Mouse (Mus musculus): Measurements from ENCODE around the gene Akap1. TPM values are rescaled to one million over a fixed set of nuclear protein-coding genes. Genes with fewer than 3 reads are reported as not detected.
"Not testable (repeated sequence)": the region's sequence is repeated elsewhere in the genome, so short reads cannot be mapped to it uniquely, and the experiment has no call there.

The Akap1 gene
- total RNA-seq (2021), result 10 to 100 TPM; 62.5 to 93.2 TPM
- long read RNA-seq, experiment 1, transcript Akap1-201 (11 exons, 3,758 nt), result major isoform, 123 of 164 reads
- long read RNA-seq, experiment 1, partial matches to known transcripts, result 18 of 164 reads
- long read RNA-seq, experiment 1, other reads (novel, unspliced or antisense), result 20 of 164 reads
- long read RNA-seq, experiment 2, transcript Akap1-201 (11 exons, 3,758 nt), result major isoform, 146 of 174 reads
- long read RNA-seq, experiment 2, partial matches to known transcripts, result 13 of 174 reads
- long read RNA-seq, experiment 2, other reads (novel, unspliced or antisense), result 14 of 174 reads

DNA sequence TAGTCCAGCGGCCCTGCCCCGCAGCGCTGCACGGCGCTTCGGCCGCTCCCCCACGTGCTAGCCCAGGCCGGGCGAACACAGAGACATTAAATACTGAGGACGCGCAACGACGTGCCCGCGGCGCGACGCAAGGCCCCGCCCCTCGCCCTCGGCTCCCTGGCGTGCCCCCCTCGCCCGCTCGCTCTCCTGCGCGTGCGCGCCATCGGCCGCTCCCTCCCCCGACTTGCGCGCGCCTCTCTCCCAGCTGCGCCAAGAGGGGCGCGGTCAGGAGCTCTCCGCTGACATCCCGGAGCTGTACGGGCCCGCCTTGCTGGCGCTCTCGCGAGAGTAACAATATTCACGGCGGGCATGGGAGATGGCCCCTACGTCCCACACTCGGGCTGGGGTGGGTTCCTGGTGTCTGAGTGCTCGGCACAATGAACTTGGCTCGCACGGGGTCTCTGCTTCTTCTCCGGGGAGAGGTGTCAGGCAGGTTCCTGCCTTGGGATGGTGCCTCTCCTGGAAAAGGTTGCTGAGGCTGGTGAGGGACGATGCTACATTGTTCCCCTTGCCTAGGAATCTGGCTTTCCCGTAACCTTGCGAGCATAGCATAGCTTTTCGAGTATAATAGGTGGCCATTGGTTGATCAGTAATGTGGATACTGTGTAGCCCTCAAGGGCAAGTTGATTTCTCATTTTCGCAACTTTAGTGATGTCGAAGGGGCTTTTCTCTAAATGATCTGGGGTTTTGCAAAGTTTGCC lies at the start of gene Akap1:
Akap1 (minus strand) TSS at position 129 of the 740 bp plus-strand sequence.
- H3K27ac ChIP-seq, result peak within 1 kb of the TSS; percentile 99
- peak; percentile 99 for DNase-seq
- intact Hi-C loops (cut with DNase I), result no loop called here
- TF ChIP-seq CTCF (IDR thresholded peaks at IDR 0.05), result no peak
- H3K4me3 ChIP-seq, result peak within 1 kb of the TSS; percentile 92

DNA sequence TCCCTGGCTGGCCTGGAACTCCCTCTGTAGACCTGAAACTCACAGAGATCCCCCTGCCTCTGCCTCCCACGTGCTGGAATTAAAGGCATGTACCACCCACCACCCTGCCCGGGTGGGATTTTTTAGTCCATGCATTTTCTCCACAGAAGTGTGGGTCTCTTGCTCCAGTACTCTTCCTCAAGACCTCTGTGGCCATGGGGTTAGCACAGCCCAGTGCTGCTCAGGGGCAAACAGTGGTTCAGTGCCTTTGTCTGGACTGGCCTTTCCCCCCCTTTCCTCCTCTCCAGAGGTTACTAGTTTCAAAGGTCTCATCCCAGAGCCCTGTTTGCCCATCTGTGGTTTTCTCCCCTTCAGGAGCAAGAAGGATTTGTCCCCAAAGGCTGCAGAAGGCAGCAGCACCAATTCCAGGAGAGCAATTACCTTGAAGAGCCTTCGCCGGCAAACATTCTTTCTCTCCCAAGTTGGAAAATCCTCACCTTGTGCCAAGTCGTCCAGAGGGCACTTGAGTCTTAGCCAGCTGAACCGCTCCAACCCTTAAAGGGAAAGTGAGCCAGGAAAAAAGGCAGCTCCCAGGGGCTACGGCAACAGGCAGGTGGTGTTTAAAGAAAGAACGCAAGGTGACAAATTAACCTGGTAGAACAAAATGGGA lies 45.1 kb upstream of the Akap1 start:
- Histone ChIP-seq H3K27ac (peak overlapping the region; percentile 63), H3K4me3 (0 out of 2 replicates have a peak overlapping the region, but pooled peaks have one; percentile 24)
- peak; percentile 63 for DNase-seq
- intact Hi-C loops (cut with DNase I), result loop anchor here (10.0 kb wide), 1 partner anchor 125 kb away; no protein-coding TSS in a partner anchor
- TF ChIP-seq CTCF (IDR thresholded peaks at IDR 0.05), result no peak

DNA sequence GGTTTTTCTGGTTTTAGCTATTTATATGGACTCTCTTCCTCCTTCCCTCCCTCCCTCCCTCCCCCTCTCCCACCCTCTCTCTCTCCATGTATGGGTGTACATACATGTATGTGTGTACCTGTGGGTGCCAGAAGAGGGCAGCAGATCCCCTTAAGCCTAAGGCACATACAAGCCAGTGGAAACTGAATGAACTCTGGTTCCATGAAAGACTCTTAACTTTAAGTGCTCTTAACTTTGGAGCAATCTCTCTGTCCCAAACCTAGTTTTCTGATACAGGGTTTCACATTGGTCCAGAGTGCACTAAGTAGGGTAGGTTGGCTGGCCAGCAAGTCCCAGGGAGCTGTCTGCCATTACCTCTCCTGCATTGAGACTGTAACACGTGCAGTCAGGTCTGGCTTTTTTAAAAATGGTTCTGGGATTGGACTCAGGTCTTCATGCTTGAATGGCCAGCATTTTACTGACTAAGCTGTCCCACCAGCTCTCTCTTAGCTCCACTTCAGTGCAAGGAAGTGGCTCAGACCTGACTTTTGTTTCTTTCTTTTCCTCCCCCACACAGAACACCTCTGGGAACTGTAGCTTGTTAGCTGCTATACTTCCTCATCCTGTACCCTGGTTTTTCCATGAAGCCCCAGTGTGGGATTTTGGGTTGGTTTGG lies 44.3 kb upstream of the Akap1 start:
- intact Hi-C loops (cut with DNase I), result loop anchor here (10.0 kb wide), 1 partner anchor 126 kb away; no protein-coding TSS in a partner anchor
- H3K4me3 ChIP-seq, result no peak overlapping the region
- peak; percentile 73 for TF ChIP-seq CTCF (IDR thresholded peaks at IDR 0.05)
- peak; percentile 78 for DNase-seq
- peak overlapping the region; percentile 63 for H3K27ac ChIP-seq

DNA sequence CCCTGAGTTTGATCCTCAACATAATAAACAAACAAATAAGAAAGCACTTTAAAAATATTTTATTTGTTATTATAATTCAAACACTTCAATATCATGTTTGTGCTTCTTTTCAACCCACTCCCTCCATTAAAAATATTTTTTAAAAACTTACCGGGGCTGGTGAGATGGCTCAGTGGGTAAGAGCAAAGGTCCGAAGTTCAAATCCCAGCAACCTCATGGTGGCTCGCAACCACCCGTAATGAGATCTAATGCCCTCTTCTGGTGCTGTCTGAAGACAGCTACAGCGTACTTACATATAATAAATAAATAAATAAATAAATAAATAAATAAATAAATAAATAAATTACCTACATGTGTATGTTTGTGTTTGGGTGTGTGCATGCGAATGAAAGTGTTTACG lies 43.5 kb upstream of the Akap1 start:
- DNase-seq, result no peak
- intact Hi-C loops (cut with DNase I), result loop anchor here (10.0 kb wide), 1 partner anchor 127 kb away; no protein-coding TSS in a partner anchor
- Histone ChIP-seq H3K4me3 (no peak overlapping the region), H3K27ac (no peak overlapping the region)
- TF ChIP-seq CTCF (IDR thresholded peaks at IDR 0.05), result no peak

DNA sequence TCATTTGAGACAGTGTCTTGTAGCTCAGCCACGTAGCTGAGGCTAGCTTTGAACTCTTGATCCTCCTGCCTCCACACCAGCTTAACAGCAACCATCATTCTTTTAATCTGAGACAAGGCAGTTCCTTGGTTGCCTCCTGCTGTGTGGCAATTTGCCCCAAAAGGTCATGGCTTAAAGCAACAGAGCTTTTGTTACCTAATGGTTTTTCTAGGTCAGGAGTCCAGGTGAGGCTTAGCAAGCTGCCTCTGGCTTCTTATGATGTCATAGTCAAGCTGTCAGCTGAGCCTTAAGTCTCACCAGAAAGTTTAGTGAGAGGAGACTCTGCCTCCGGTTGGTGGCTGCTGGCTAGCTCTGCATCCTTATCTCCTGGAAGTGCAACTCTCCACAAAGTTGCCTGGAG lies 41.2 kb upstream of the Akap1 start:
- Histone ChIP-seq H3K4me3 (no peak overlapping the region), H3K27ac (no peak overlapping the region)
- intact Hi-C loops (cut with DNase I), result loop anchor here (10.0 kb wide), 1 partner anchor 129 kb away; no protein-coding TSS in a partner anchor
- DNase-seq, result no peak
- no peak for TF ChIP-seq CTCF (IDR thresholded peaks at IDR 0.05)

DNA sequence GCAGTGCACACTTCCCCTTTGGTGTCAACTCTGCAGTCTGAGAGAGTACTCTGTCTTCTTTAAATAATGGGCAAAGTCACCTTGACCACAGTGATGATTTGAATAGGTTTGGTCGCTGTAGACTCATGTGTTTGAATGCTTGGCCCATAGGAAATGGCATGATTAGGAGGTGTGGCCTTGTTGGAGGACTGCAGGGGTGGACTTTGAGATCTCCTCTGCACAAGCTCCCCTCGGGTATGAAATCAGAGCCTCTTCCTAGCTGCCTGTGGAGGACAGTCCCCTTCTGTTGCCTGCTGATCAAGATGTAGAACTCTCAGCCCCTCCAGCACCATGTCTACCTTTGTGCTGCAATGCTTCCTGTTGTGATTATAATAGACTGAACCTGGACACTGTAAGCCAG lies 39.7 kb upstream of the Akap1 start:
- Histone ChIP-seq H3K27ac (no peak overlapping the region), H3K4me3 (no peak overlapping the region)
- no peak for DNase-seq
- no peak for TF ChIP-seq CTCF (IDR thresholded peaks at IDR 0.05)
- intact Hi-C loops (cut with DNase I), result loop anchor here (5.0 to 10.0 kb wide), 2 partner anchors 57 to 131 kb away; no protein-coding TSS in a partner anchor

DNA sequence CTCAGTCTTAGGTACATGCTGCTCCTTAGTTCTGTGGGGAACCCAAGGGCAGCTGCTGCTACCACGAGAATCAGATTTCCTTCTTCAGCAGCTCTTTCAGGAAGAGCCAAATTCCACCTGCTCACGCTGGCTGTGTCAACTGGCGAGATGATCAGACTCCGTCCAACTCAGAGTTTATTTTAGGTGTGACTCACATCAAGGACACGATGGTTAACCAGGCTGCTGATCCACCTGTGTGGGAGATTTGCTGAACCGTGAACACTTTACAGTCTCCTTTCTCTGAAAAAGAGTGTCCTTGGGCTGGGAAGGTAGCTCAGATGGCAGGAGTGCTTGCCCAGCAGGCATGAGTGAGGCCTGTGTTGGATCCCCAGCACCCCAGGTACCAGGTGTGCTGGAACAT lies 38.4 kb upstream of the Akap1 start:
- intact Hi-C loops (cut with DNase I), result loop anchor here (2.0 to 10.0 kb wide), 3 partner anchors 52 to 132 kb away; partner anchors contain the start of gene Scpep1
- H3K4me3 ChIP-seq, result no peak overlapping the region
- peak; percentile 69 for DNase-seq
- TF ChIP-seq CTCF (IDR thresholded peaks at IDR 0.05), result no peak
- peak overlapping the region; percentile 85 for H3K27ac ChIP-seq

DNA sequence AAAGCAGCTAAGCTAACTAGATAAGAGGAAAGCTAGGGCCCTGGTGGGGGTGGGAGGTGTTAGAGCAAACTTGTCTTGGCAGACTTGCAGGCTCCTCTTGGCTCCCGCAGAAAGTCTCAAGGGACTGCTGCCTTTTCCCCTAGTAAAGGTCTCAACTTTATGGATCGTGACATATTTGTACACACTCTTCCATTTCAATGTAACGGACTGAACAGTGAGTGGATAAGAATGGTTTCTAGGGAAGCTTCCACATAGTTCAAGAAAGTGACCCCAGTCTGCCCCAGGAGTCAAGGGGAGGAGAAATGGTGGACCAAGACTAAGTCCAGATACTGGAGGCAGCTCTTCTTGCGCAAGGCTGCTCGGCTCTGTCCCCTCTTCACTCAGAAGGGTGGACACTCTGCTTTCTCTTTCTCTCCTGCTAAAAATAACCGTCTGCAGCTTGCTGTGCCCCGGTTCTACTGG lies 37.0 kb upstream of the Akap1 start:
- H3K27ac ChIP-seq, result peak overlapping the region; percentile 85
- peak; percentile 54 for DNase-seq
- TF ChIP-seq CTCF (IDR thresholded peaks at IDR 0.05), result no peak
- H3K4me3 ChIP-seq, result peak overlapping the region; percentile 16
- intact Hi-C loops (cut with DNase I), result loop anchor here (5.0 to 10.0 kb wide), 2 partner anchors 54 to 133 kb away; no protein-coding TSS in a partner anchor

DNA sequence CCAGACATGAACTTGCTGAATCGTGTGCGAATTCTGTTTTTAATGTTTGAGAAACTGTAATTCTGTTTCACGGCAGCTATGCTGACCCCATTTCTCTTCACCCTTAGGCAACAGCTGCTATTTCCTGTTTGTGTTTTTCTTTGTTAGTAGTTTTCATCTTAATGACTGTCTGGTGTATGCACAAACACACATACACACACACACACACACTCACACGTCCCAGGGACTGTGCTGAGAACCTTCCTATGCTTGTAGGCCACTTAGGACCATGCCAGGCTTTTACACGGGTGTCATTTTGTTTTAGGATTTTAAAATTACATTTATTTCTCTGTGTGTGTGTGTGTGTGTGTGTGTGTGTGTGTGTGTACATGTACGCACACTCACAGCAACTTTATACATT lies 35.2 kb upstream of the Akap1 start:
- H3K4me3 ChIP-seq, result no peak overlapping the region
- intact Hi-C loops (cut with DNase I), result no loop called here
- H3K27ac ChIP-seq, result no peak overlapping the region
- no peak for DNase-seq
- TF ChIP-seq CTCF (IDR thresholded peaks at IDR 0.05), result no peak

DNA sequence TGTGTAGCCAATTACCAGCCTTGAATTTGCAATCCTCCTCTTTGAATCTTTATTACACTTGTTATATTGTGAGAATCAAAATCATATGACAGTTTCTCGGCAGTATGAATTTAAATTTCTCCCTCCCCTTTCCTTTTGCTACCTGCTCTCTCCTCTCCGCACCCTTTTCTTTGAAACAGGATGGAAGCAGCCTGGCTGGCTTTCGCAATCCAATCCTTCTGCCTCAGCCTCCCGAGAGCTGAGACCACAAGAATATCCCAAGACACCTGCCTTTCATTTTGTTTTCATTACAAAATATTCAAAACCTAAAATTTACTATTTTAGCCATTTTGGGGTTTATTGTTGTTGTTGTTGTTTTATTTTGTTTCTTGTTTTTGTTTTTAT lies 34.0 kb upstream of the Akap1 start:
- Histone ChIP-seq H3K27ac (peak overlapping the region; percentile 83), H3K4me3 (no peak overlapping the region)
- intact Hi-C loops (cut with DNase I), result no loop called here
- TF ChIP-seq CTCF (IDR thresholded peaks at IDR 0.05), result no peak
- DNase-seq, result no peak

DNA sequence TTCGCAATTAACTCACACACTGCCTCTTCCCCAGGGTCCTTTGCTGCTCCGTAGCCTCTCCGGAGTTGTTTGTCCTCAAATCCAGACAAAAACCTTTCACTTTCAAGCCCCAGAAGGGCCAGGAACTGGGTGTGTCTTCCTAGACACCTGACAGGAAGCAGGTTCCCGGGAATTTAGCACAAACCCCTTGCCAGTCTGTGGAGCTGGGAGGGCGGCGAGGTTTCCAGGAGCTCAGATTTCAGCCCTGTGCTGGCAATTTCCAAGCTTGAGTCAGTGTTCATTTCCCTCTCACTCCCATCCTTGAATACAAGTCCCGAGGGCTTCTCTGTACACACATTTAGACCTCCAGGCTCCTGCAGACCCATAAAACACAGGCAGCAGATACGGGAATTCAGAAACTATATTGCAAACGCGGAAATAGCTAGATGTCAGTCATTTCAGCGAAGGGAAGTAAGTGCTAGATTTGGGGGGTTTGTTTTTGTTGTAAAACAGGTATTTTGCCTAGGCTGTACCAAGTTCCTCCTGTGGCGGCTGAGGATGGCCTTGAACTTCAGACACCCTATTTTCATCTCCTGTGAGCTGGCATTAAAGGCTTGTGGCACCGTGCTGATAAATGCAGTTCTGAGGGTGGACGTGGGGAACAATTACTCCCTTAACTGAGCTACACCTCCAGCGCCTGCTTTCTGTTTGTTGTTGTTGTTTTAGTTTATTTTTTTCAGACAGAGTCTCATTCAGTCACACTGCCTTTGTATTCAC lies 33.4 kb upstream of the Akap1 start:
- Histone ChIP-seq H3K4me3 (peak overlapping the region; percentile 59), H3K27ac (peak overlapping the region; percentile 83)
- no peak for TF ChIP-seq CTCF (IDR thresholded peaks at IDR 0.05)
- intact Hi-C loops (cut with DNase I), result no loop called here
- peak; percentile 62 for DNase-seq

DNA sequence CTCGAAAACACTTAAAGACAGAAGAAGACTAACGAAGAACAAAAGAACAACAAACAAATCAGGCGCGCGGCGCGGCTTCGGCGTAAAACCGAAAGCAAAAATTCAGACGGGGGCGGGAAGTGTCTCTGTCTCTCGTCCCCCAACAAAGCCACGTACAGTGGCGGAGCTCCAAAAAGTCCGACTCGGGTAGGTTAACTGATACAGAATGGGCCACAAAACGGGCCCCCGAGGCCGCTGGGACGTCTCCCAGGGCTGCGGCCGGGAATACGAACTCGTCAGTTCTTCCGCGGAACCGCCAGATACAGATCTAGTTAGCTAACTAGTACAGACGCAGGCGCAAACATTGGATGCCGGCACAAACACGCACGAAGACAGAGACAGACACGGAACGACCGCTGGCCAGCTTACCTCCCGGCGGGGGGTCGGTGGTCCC lies 31.4 kb upstream of the Akap1 start:
- Histone ChIP-seq H3K27ac (peak overlapping the region; percentile 5; the same call in 1 of the 2 replicates), H3K4me3 (peak overlapping the region; percentile 50)
- intact Hi-C loops (cut with DNase I); DNase-seq: not testable (repeated sequence)

DNA sequence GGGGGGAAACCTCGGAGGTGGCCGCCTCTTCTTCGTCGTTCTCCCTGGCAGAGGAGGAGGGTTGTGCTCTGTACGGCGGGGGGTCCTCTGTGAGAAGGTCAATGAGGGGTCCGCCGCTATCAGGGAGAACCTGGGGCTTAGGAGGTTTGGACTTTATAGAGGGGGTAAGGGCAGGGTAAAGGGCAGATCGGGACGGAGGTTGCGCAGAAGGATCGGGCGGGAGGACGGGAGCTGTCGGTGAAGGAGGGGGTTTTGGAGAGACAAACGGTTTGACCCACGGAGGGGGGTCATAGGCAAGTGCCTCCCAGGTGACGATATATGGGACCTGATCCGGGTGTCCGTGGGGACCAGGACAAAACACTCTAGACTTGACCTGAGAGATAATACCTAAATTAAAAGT lies 30.8 kb upstream of the Akap1 start:
- peak overlapping the region; percentile 50 for H3K4me3 ChIP-seq
- intact Hi-C loops (cut with DNase I), result not testable (repeated sequence)

DNA sequence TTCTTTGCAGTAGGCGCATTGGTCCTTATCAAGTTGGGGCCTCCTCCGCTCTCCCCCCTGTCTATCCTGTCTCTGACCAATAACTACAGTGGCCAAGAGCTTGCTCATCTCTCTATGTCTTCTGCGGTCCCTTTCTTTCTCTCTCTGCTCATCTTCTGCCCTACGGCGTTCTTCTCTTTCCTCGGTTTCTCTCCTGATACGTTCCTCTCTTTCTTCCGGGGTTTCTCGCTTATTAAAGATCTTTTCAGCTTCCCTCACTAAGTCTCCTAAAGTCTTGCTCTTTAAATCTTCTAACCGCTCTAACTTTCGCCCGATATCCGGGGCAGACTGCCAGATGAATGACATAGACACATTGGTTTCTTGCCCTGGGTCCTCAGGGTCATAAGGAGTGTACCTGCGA lies 29.9 kb upstream of the Akap1 start:
- DNase-seq; H3K27ac ChIP-seq; intact Hi-C loops (cut with DNase I); H3K4me3 ChIP-seq: not testable (repeated sequence)

More for the DNA sequence above, 30.8 kb upstream of the Akap1 start:
- not testable (repeated sequence) for H3K27ac ChIP-seq, DNase-seq

DNA sequence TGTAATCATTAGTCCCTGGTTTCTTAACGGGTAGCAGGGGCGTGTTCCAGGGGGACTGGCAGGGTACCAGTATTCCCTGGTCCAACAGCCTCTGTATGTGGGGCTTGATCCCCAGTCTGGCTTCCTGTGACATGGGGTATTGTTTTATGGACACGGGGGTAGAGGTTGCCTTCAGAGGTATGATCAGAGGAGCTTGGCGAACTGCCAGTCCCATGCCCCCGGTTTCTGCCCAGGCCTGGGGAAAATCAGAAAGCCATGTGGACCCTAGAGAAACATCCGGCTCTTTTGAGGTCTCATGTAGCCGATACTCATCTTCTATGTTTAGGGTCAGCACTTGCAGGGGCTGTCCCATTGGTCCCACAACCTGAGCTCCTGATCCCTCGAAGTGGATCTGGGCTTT lies 29.1 kb upstream of the Akap1 start:
- H3K27ac ChIP-seq; intact Hi-C loops (cut with DNase I); H3K4me3 ChIP-seq; DNase-seq: not testable (repeated sequence)

DNA sequence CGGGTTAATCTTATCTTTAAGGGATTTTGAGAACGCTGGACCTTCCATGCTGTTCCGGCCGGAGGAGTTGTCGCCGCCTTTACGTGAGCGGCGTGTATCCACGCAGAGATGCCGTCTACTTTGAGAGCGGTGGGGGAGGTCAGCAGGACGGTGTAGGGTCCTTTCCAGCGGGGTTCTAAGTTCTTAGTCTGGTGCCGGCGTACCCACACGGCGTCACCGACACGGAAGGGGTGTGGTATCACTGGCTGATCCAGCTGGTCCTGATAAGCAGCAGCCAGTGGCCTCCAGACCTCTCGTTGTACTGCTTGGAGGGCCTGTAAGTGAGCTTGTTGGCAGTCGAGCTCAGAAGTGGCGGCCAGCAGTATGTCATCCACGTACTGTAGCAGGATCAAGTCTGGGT lies 28.4 kb upstream of the Akap1 start:
- H3K27ac ChIP-seq; DNase-seq; H3K4me3 ChIP-seq; intact Hi-C loops (cut with DNase I): not testable (repeated sequence)
